Mouse (Mus musculus) intestine, postnatal 0 days (tissue): ENCODE data around the gene Arhgap44. TPM values are rescaled to one million over a fixed set of nuclear protein-coding genes. Genes with fewer than 3 reads are reported as not detected.

ENCODE experiments used
- ATAC-seq: fragments of 200-750 bp; cut with Nextera tagmentation; 2 replicates; pipeline ENCODE4 v1.8.0; 2017; ENCODE audit warnings: mild to moderate bottlenecking, moderate TSS enrichment, moderate library complexity
- H3K27ac ChIP-seq: fragments of 300-500 bp; sonication (generic); 2 replicates; pipeline ENCODE4 v1.5.1; 2014; ENCODE audit warnings: mild to moderate bottlenecking, low read depth, low read length, moderate library complexity
- H3K27me3 ChIP-seq: fragments of 300-500 bp; sonication (generic); replicated peaks from 2 replicates; pipeline ENCODE4 v1.6.1; 2014; ENCODE audit warnings: low read length, mixed read lengths; ENCODE audit not compliant: control insufficient read depth, insufficient read depth
- H3K36me3 ChIP-seq: fragments of 300-500 bp; sonication (generic); 2 replicates; pipeline ENCODE4 v1.6.1; 2014; ENCODE audit warnings: mild to moderate bottlenecking, moderate library complexity; ENCODE audit not compliant: control insufficient read depth, insufficient read depth
- H3K4me1 ChIP-seq: fragments of 300-500 bp; sonication (generic); replicated peaks from 2 replicates; pipeline ENCODE4 v1.6.1; 2014; ENCODE audit warnings: antibody characterized with exemption, low read length, mixed read lengths; ENCODE audit not compliant: control insufficient read depth, insufficient read depth
- H3K4me2 ChIP-seq: fragments of 300-500 bp; sonication (generic); replicated peaks from 2 replicates; pipeline ENCODE4 v1.6.1; 2014; ENCODE audit warnings: low read depth, mild to moderate bottlenecking, moderate library complexity
- H3K4me3 ChIP-seq: fragments of 300-500 bp; sonication (generic); 2 replicates; pipeline ENCODE4 v1.5.1; 2014; ENCODE audit warnings: low read depth, low read length
- H3K9ac ChIP-seq: fragments of 300-500 bp; sonication (generic); 2 replicates; pipeline ENCODE4 v1.6.1; 2014; ENCODE audit warnings: mild to moderate bottlenecking, low read depth, low read length
- H3K9me3 ChIP-seq: fragments of 300-500 bp; sonication (generic); 2 replicates; pipeline ENCODE4 v1.6.1; 2016; ENCODE audit warnings: mixed run types; ENCODE audit not compliant: control insufficient read depth
- CTCF ChIP-seq: sonication (generic); IDR thresholded peaks from 2 replicates; pipeline ENCODE4 v1.5.1; 2016; ENCODE audit warnings: low read depth, mild to moderate bottlenecking, control low read depth, antibody characterized with exemption, moderate library complexity
- WGBS: fragments of 180-500 bp; shearing (Covaris S2); extraction: QIAGEN DNeasy Blood & Tissue Kit; methylation state at CpG from one replicate; pipeline ENCODE4 v1.1.7; 2014; 5-methylcytosine and 5-hydroxymethylcytosine counted together
- polyA plus RNA-seq: library from polyadenylated mRNA; unstranded; fragments of >200 nt; fragmentation: Nextera tagmentation; extraction: Ambion mirVana; gene quantifications from 2 replicates; pipeline ENCODE4 v1.2.1, GENCODE M21; 2015

Gene Arhgap44
- polyA plus RNA-seq, 1 experiment from 2014 or later = 11.1 TPM

DNA sequence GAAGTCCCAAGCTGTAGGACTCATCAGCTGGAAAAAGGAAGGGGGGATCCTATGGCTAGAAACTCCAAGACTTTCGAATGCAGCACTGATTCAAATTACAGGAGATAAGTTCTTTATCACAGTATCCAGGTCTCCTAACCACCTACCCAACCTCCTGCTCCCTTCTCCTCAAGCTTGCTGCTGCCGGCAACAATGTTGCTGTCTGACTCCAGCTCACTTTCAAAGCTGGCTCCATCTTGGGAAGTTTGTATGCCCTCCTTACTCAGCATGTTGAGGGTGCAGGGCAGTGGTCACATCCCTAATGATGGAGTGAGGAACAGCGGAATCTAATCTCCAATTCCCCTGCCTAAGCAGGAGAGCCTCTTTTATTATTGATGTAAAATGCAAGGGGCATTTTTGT lies 35.3 kb upstream of the Arhgap44 start:
- no peaks in the 10 kb centered on the region for H3K27me3 ChIP-seq
- no peak for ATAC-seq
- WGBS = 83% methylated on average over 3 of the region's 3 CpGs
- H3K4me2 ChIP-seq = no peak overlapping the region
- H3K9me3 ChIP-seq = no peaks in the 10 kb centered on the region
- H3K4me1 ChIP-seq = no peaks in the 10 kb centered on the region
- no peak overlapping the region for H3K9ac ChIP-seq
- H3K4me3 ChIP-seq = no peak overlapping the region
- no peak for TF ChIP-seq CTCF
- H3K36me3 ChIP-seq = peaks cover 8% of the 10 kb centered on the region; the same call in 1 of the 2 replicates
- H3K27ac ChIP-seq = no peak overlapping the region

- no peak overlapping the region for H3K4me3 ChIP-seq
- WGBS = 2% methylated on average over 3 of the region's 3 CpGs
- no peak overlapping the region for H3K9ac ChIP-seq
- no peak for ATAC-seq
- H3K36me3 ChIP-seq = peaks cover 7% of the 10 kb centered on the region; the same call in 1 of the 2 replicates
- H3K4me1 ChIP-seq = no peaks in the 10 kb centered on the region
- peak; percentile 94 for TF ChIP-seq CTCF
- no peak overlapping the region for H3K27ac ChIP-seq
- no peaks in the 10 kb centered on the region for H3K9me3 ChIP-seq
- H3K27me3 ChIP-seq = no peaks in the 10 kb centered on the region
- no peak overlapping the region for H3K4me2 ChIP-seq
Measured at GRCm38 (mm10) chr11:65197280-65197679, 34.5 kb upstream of the Arhgap44 start.

- ATAC-seq = no peak
- H3K36me3 ChIP-seq = no peaks in the 10 kb centered on the region
- no peak overlapping the region for H3K27ac ChIP-seq
- 75% methylated on average over 12 of the region's 12 CpGs for WGBS
- no peak for TF ChIP-seq CTCF
- H3K9ac ChIP-seq = no peak overlapping the region
- no peak overlapping the region for H3K4me2 ChIP-seq
- H3K4me1 ChIP-seq = no peaks in the 10 kb centered on the region
- H3K9me3 ChIP-seq = no peaks in the 10 kb centered on the region
- H3K27me3 ChIP-seq = no peaks in the 10 kb centered on the region
- no peak overlapping the region for H3K4me3 ChIP-seq
Measured at GRCm38 (mm10) chr11:65186974-65187373, 24.2 kb upstream of the Arhgap44 start.

GRCm38 (mm10) chr11:65185114-65185513 lies 22.4 kb upstream of the Arhgap44 start:
- Histone ChIP-seq H3K27me3 (no peaks in the 10 kb centered on the region), H3K4me3 (no peak overlapping the region), H3K4me2 (no peak overlapping the region), H3K4me1 (no peaks in the 10 kb centered on the region), H3K36me3 (no peaks in the 10 kb centered on the region), H3K27ac (no peak overlapping the region), H3K9ac (no peak overlapping the region), H3K9me3 (no peaks in the 10 kb centered on the region)
- no peak for TF ChIP-seq CTCF
- WGBS = 98% methylated on average over 1 of the region's 1 CpGs
- no peak for ATAC-seq

- H3K4me1 ChIP-seq = no peaks in the 10 kb centered on the region
- H3K36me3 ChIP-seq = no peaks in the 10 kb centered on the region
- no peaks in the 10 kb centered on the region for H3K9me3 ChIP-seq
- no peak overlapping the region for H3K9ac ChIP-seq
- H3K4me3 ChIP-seq = no peak overlapping the region
- no peaks in the 10 kb centered on the region for H3K27me3 ChIP-seq
- H3K4me2 ChIP-seq = no peak overlapping the region
- no peak for ATAC-seq
- TF ChIP-seq CTCF = no peak
- WGBS = 69% methylated on average over 4 of the region's 4 CpGs
- H3K27ac ChIP-seq = no peak overlapping the region
Measured at GRCm38 (mm10) chr11:65170121-65170750, 7.5 kb upstream of the Arhgap44 start.

DNA sequence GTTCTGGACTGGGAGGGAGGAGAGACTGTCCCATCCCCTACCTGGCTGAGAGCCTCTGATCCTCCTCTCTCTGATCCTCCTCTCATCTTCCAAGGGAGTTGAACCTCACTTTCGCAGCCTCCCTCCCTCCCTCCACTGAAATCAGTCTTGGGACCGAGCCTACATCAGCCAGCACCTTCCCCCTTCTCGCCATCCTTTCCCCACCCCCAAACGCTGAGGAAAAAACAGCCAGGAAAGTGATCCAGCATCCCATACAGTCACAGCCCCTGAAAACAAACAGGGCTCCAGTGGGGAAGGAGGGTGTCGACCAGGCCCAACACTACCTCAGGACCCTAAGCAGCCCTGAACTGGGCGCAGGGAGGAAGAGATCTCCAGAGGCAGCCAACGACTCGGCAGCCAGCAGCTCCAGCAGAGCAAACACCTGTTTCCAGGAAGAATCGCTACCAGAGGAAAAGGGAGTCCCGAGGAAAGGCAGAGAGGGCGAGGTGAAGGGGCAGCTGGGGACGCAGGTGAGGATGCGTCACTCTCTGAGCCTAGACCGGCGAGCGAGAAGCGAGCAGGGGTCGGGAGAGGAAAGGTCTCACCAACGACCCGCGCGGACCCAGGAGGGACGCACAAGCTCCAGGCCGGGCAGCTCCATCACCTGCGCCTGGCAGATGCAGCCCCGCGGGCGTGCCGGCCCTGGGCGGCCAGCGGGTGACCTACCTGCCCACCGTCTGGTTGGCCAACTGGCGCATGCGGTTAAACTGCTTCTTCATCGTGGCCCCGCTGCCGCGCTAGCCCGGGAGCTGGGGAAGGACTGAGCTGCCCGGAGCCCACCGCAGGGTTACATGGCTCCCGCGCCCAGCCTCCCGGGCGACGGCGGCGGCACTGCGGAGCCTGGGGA lies 637 bp downstream of the Arhgap44 start:
- peak overlapping the region; percentile 74 for H3K4me3 ChIP-seq
- no peak overlapping the region for H3K27ac ChIP-seq
- peak overlapping the region; percentile 65 for H3K9ac ChIP-seq
- H3K4me1 ChIP-seq = no peaks in the 10 kb centered on the region
- H3K9me3 ChIP-seq = no peaks in the 10 kb centered on the region
- WGBS = 3% methylated on average over 48 of the region's 49 CpGs
- ATAC-seq = peak; percentile 13; the same call in 1 of the 2 replicates
- H3K4me2 ChIP-seq = peak overlapping the region; percentile 95
- peaks cover 5% of the 10 kb centered on the region; the same call in 1 of the 2 replicates for H3K27me3 ChIP-seq
- no peak for TF ChIP-seq CTCF
- H3K36me3 ChIP-seq = no peaks in the 10 kb centered on the region
